10 mouse cellular contexts compared by ENCODE assay signal in the genomic region with DNA sequence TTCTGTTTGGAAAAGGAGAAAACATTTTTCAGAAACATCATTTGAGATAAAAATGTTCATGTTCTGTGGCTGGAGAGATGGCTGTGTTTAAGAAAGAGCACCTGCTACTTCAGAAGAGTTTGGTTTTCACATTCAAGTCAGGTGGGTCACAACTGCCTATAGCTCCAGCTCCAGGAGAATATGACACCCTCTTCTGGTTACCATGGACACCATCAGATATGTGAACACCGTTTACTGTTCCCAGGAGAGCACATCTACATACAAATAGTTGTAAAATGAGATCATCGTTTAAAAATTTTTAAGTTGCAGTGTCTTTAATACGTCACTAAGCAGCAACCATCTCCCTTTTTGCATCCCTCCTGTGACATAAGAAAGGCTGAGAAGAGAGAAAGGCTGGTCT.
A peak's percentile ranks its signal among the peaks of the same experiment; 100 is the strongest.
DNase-seq lines count a peak whose midpoint lies in the region; ATAC-seq and TF ChIP-seq lines count a peak whose summit lies in the region.
"Had no signal": no experiment of that assay in that cellular context is flagged by ENCODE, and none has a peak within 500 bp of the region (broad histone marks: within the 10 kb centered on the region; RNA-seq: fewer than 3 reads in every experiment).

No protein-coding gene starts in this region.

- no peaks in the 10 kb centered on the region for H3K36me3 ChIP-seq in embryonic facial prominence, embryonic 11.5 days (replicated peaks; ENCODE audit: control insufficient read depth, insufficient read depth, low read depth, low read length)
- no peaks in the 10 kb centered on the region for H3K36me3 ChIP-seq in embryonic facial prominence, embryonic 10.5 days (replicated peaks)
- H3K36me3 ChIP-seq in lung, embryonic 14.5 days (ENCODE audit: insufficient read depth), result no peaks in the 10 kb centered on the region
- H3K36me3 ChIP-seq in neural tube, embryonic 15.5 days, result no peaks in the 10 kb centered on the region
- H3K36me3 ChIP-seq: liver, embryonic 15.5 days; neural tube, embryonic 13.5 days had no signal

- H3K27me3 ChIP-seq in embryonic facial prominence, embryonic 11.5 days (ENCODE audit: control insufficient read depth, insufficient read depth, low read length), result no peaks in the 10 kb centered on the region
- no peaks in the 10 kb centered on the region for H3K27me3 ChIP-seq in embryonic facial prominence, embryonic 10.5 days (replicated peaks; ENCODE audit: low read depth, poor library complexity, severe bottlenecking)
- no peaks in the 10 kb centered on the region for H3K27me3 ChIP-seq in lung, embryonic 14.5 days (ENCODE audit: insufficient read depth, low read length)
- H3K27me3 ChIP-seq in neural tube, embryonic 15.5 days (replicated peaks), result no peaks in the 10 kb centered on the region
- H3K27me3 ChIP-seq: liver, embryonic 15.5 days; neural tube, embryonic 13.5 days had no signal

- no peak overlapping the region for H3K9ac ChIP-seq in embryonic facial prominence, embryonic 11.5 days (replicated peaks; ENCODE audit: low read length)
- no peak overlapping the region for H3K9ac ChIP-seq in lung, embryonic 14.5 days
- no peak overlapping the region for H3K9ac ChIP-seq in neural tube, embryonic 15.5 days (replicated peaks)
- H3K9ac ChIP-seq: liver, embryonic 15.5 days; neural tube, embryonic 13.5 days had no signal

- H3K4me3 ChIP-seq in embryonic facial prominence, embryonic 11.5 days (ENCODE audit: low read depth, low read length), result no peak overlapping the region
- H3K4me3 ChIP-seq in embryonic facial prominence, embryonic 10.5 days, result no peak overlapping the region
- no peak overlapping the region for H3K4me3 ChIP-seq in lung, embryonic 14.5 days (ENCODE audit: low read depth, low read length)
- no peak overlapping the region for H3K4me3 ChIP-seq in neural tube, embryonic 15.5 days (replicated peaks)
- H3K4me3 ChIP-seq: liver, embryonic 15.5 days; neural tube, embryonic 13.5 days had no signal

- no peak for ATAC-seq in embryonic facial prominence, embryonic 11.5 days (replicated peaks; ENCODE audit: insufficient number of reproducible peaks, low FRiP score, low TSS enrichment, low read depth)
- peak; percentile 97 for ATAC-seq in lung, embryonic 14.5 days (ENCODE audit: insufficient read depth)
- no peak for ATAC-seq in neural tube, embryonic 15.5 days (ENCODE audit: low FRiP score)

- no peak overlapping the region for H3K27ac ChIP-seq in embryonic facial prominence, embryonic 11.5 days (replicated peaks; ENCODE audit: low read depth, low read length)
- no peak overlapping the region for H3K27ac ChIP-seq in embryonic facial prominence, embryonic 10.5 days (replicated peaks)
- peak overlapping the region; percentile 8 for H3K27ac ChIP-seq in lung, embryonic 14.5 days (ENCODE audit: low read depth)
- H3K27ac ChIP-seq in neural tube, embryonic 15.5 days (replicated peaks), result no peak overlapping the region
- H3K27ac ChIP-seq: liver, embryonic 15.5 days; neural tube, embryonic 13.5 days had no signal

- 25% methylated on average over 3 of the region's 3 CpGs for WGBS in embryonic facial prominence, embryonic 11.5 days
- WGBS in embryonic facial prominence, embryonic 10.5 days, result 31% methylated on average over 3 of the region's 3 CpGs
- WGBS in lung, embryonic 14.5 days, result 5% methylated on average over 3 of the region's 3 CpGs
- WGBS in neural tube, embryonic 15.5 days, result 29% methylated on average over 3 of the region's 3 CpGs

- peak; percentile 61 for DNase-seq in embryonic facial prominence, embryonic 11.5 days (ENCODE audit: low spot score)
- DNase-seq in embryonic facial prominence, embryonic 10.5 days (ENCODE audit: low spot score), result no peak
- peak; percentile 77 for DNase-seq in lung, embryonic 14.5 days
- no peak for DNase-seq in lung, postnatal 4 days
- peak; percentile 28 for DNase-seq in brain, embryonic 14.5 days (ENCODE audit: low read depth)
- DNase-seq in lung, postnatal 36 days, result peak; percentile 37
- no peak for DNase-seq in cerebellum, postnatal 36 days

- no peak for TF ChIP-seq CTCF in lung, embryonic 14.5 days (IDR thresholded peaks at IDR 0.05; ENCODE audit: low read depth)
- no peak for TF ChIP-seq CTCF in brain, embryonic 14.5 days (IDR thresholded peaks at IDR 0.05; ENCODE audit: borderline replicate concordance, extremely low read depth, insufficient read depth, insufficient read length)

- no peaks in the 10 kb centered on the region for H3K9me3 ChIP-seq in embryonic facial prominence, embryonic 11.5 days (replicated peaks; ENCODE audit: control insufficient read depth, low read length)
- no peaks in the 10 kb centered on the region for H3K9me3 ChIP-seq in embryonic facial prominence, embryonic 10.5 days
- no peaks in the 10 kb centered on the region for H3K9me3 ChIP-seq in lung, embryonic 14.5 days (ENCODE audit: low read depth, low read length)
- no peaks in the 10 kb centered on the region for H3K9me3 ChIP-seq in neural tube, embryonic 15.5 days (replicated peaks)
- H3K9me3 ChIP-seq: liver, embryonic 15.5 days; neural tube, embryonic 13.5 days had no signal

- H3K4me2 ChIP-seq in embryonic facial prominence, embryonic 11.5 days (ENCODE audit: low read depth, low read length), result no peak overlapping the region
- H3K4me2 ChIP-seq in lung, embryonic 14.5 days, result no peak overlapping the region
- H3K4me2 ChIP-seq in neural tube, embryonic 15.5 days, result no peak overlapping the region
- H3K4me2 ChIP-seq: liver, embryonic 15.5 days; neural tube, embryonic 13.5 days had no signal

- H3K4me1 ChIP-seq in embryonic facial prominence, embryonic 11.5 days (ENCODE audit: control insufficient read depth, insufficient read depth, low read length), result no peaks in the 10 kb centered on the region
- H3K4me1 ChIP-seq in embryonic facial prominence, embryonic 10.5 days, result peaks cover 6% of the 10 kb centered on the region
- no peaks in the 10 kb centered on the region for H3K4me1 ChIP-seq in lung, embryonic 14.5 days (ENCODE audit: insufficient read depth)
- no peaks in the 10 kb centered on the region for H3K4me1 ChIP-seq in neural tube, embryonic 15.5 days
- H3K4me1 ChIP-seq: liver, embryonic 15.5 days; neural tube, embryonic 13.5 days had no signal

- no peak for TF ChIP-seq POLR2A in brain, embryonic 14.5 days (IDR thresholded peaks at IDR 0.05; ENCODE audit: borderline replicate concordance, extremely low read depth, insufficient read depth, insufficient read length, poor library complexity, severe bottlenecking)

Comparison
In these comparisons a context has a peak if more than half of its experiments do, and no peak if none do; other contexts are left out.
1. DNase-seq: peak in embryonic facial prominence, embryonic 11.5 days (single experiment), lung, embryonic 14.5 days (single experiment), brain, embryonic 14.5 days (single experiment) and lung, postnatal 36 days (single experiment); none in embryonic facial prominence, embryonic 10.5 days (single experiment), lung, postnatal 4 days (0 of 2) and cerebellum, postnatal 36 days (0 of 2).